Mouse (Mus musculus) ovary, adult 18-20 months (tissue): ENCODE results near the gene Spg7.

Source experiments
- DNase-seq: peaks from one replicate; pipeline ENCODE4 v3.0.0; 2022; ENCODE audit warnings: low spot score, mixed read lengths

Spg7 gene

DNA sequence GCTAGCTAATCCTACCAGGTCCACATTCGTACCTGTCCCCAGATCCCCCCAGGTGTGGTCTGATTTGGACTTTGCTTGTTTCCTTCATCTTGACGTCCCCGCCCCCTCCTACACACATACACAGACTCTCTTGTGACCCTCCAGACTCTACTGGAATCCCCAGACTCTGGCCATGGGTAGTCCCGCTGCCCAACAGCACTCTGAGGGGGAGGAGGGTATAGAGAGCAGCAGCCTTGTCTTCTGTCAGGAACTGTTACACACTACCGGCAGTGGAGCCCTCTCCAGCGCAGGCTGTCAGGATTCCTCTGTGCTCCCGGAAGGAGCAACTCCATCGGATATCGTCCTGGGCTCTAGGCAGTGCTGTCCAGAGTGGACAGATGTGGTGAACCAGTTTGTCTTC is 68.3 kb downstream of the Spg7 start:
- no peak for DNase-seq

DNA sequence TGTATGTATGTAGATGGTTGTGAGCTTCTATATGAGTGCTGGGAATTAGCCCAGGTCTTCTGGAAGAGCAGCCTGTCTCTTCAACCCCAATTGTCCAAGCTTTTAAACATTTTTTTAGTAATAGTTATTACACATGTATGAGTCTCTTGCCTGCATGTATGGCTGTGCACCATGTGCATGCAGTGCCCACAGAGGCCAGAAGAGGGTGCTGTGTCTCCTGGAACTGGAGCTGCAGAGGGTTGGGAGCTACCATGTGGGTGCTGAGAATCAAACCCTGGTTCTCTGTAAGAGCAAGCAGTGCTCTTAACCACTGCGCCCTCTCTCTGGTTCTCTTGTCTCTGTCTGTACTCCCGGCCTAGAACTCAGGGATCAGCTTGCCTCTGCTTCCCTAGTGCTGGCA is 70.2 kb downstream of the Spg7 start:
- no peak for DNase-seq

GRCm38 (mm10) chr8:123134149-123134713 is 71.5 kb downstream of the Spg7 start:
- no peak for DNase-seq

DNA sequence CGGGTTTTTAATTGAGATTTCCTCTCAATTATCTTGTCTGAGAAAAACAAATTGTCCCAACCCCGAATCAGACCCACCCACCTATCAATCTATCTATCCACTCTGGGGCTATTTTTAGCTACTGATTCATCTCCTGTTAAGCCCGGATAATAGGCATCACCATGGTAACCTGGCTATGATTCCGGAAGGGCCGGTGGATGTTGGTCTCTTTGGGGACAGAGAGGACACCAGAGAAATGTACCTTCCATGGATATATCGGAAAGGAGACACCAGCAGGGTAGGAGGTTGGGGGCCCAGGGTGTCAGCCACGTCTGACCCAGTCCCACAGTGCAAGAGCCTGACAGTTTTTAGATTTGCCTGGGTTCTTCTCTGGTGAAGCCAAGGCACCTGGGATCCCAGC is 72.7 kb downstream of the Spg7 start:
- DNase-seq: no peak

- DNase-seq: no peak
These were observed 73.1 kb downstream of the Spg7 start for GRCm38 (mm10) chr8:123135806-123136205.

GRCm38 (mm10) chr8:123136287-123136686 is 73.5 kb downstream of the Spg7 start:
- DNase-seq: no peak

DNA sequence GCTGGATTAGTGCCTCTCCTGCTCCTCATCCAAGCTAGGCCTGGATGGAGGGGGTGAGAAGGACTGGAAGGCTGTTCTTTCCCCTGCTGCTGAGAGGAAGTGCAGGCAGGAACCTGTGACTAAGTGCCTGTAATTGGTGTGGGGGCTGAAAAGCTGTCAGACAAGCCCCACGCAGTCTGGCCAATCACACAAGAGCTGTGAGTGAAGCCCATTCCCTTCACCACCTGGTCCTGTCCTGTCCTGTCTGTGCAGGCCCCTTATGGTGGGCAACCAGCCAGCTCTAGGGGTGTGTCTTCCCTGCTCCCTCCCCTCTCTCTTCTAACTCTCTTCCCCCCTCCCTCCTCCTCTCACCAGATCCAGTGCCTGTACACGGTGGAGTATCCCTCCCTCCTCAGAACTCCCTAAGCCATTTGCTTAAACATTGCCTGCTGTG is 74.9 kb downstream of the Spg7 start:
- no peak for DNase-seq

DNA sequence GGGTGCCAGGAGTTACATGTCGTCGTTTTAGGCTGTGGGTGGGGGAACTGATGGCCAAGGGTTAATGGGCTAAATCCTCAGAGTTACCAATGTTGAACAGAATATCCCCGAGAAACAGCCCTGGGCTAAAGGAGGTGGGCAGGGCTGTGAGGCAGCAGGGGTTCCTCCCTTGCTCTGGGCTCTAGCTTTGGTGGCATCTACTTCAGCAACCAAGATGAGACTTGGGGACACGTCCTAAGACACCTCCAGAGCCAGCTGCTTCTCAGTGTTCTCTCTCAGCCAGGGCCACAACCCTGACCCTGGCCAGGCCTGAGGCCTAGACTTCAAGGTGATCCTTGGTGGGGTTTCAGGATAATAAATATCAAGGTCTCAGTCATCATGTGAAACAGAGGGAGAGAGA is 76.0 kb downstream of the Spg7 start:
- DNase-seq: no peak

DNA sequence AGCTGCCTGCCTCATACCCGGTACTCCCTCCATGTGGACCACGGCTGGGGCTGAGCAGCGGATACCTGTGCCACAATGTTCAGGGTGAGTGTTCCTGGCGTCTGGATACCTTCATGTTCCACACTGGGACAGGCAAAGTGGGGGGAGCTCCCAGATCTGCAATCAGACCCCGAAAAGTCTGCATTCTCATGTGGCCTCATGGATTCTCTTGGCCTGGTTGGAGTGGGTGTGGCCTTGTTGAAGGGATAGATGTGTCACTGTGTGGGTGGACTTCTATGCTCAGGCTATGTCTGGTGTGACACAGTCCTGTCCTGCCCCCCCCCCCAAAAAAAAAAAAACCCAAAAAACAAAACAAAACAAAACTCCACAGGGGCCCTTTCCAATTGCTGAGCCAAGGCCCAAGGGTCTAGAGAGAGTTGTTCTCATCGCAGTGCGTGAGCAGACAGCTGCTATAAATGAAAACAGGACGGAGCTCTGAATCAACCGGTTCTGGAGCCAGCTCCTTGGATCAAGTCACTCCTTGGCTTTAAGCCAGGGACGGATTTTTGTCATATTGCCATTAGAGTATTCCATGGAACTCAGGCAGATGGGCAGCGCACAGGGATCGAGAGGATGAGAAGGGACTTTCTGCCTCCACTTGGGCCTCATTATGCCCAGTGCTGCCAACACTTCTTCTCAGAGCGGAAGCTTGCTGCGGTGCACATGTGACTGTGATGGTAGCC is 79.2 kb downstream of the Spg7 start:
- DNase-seq: peak; percentile 52

DNA sequence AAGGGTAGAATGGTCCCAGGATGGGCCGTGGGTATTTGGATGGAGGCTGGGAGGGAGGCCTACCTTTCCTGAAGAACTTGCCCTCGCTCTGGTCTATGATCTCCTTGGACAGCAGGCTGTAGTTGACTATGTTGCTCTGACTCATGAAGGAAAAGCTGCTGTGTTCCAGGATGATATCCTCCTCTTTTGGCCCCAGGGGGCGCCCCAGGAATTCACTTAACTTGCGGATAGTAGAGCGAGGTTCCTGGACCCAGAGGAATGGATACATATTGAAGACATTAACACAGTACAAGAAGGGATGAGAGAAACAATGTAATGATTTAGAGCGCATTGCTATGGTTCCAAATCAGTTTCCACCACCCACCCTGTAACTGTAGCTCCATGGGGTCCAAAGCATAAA is 82.5 kb downstream of the Spg7 start:
- no peak for DNase-seq

DNA sequence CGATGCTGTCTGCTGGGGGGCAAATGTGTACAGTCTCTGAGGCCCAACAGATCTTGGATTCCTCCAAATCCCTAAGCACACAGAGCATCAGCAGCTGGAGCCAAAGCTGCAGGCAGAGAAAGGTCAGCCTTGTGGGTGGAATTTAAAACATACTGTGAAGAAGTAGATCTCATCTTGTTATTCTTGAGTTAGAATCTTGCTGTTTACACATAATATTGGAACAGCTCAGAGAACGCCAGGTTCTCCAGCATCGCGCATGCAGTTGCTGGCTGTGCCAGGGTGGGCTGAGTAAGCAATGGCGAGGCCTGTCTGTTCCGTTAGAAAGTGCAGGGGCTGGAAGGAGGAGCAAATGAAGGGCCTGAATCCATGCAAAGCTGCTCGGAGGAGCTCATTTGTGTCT is 83.6 kb downstream of the Spg7 start:
- DNase-seq: no peak
